Mouse (Mus musculus) Patski (cell line): ENCODE results near the gene Lrmda. TPM values are rescaled to one million over a fixed set of nuclear protein-coding genes. Genes with fewer than 3 reads are reported as not detected.

Experiments
- ATAC-seq: fragments of 100-300 bp; one replicate; pipeline ENCODE4 v1.8.0; 2021
- CTCF ChIA-PET: fragments of 350-600 bp; sonication (Branson Sonifier 250); formaldehyde crosslinking; loops from one replicate; lab custom pipeline; 2022; ENCODE audit warnings: inconsistent platforms; lab: Charles Lee
- POLR2A ChIA-PET: fragments of 350-600 bp; sonication (Branson Sonifier 250); formaldehyde crosslinking; loops from one replicate; lab custom pipeline; 2022; ENCODE audit warnings: antibody characterized with exemption, inconsistent platforms; lab: Charles Lee
- DNase-seq: peaks from one replicate; pipeline ENCODE4 v3.0.0-alpha.2; 2011; ENCODE audit warnings: low read depth, low spot score
- H3K27me3 ChIP-seq: fragments of 371-371 bp; one replicate; pipeline ENCODE4 v1.5.1; 2021
- CTCF ChIP-seq: fragments of 100-300 bp; IDR thresholded peaks from one replicate; pipeline ENCODE4 v1.5.1; 2021
- in situ Hi-C: fragments of 300-500 bp; cut with MboI; formaldehyde crosslinking; loops from 3 replicates; pipeline ENCODE4 v1.11.1; 2018; ENCODE audit warnings: low pct_unique_long_range_greater_than_20kb, mixed read lengths
- polyA plus RNA-seq: library from polyadenylated mRNA; unstranded; gene quantifications from one replicate; pipeline ENCODE4 v1.2.3, GENCODE M21; 2021

The Lrmda gene
- polyA plus RNA-seq, 1 experiment from 2014 or later, result 0.26 TPM

GRCm38 (mm10) chr14:22007006-22007405, 12.5 kb upstream of the Lrmda start:
- TF ChIP-seq CTCF, result no peak
- ATAC-seq (no peak), DNase-seq (no peak)
- H3K27me3 ChIP-seq, result no peaks in the 10 kb centered on the region
- in situ Hi-C loops, result no loop called here
- POLR2A ChIA-PET, result no interaction called here
- CTCF ChIA-PET, result no interaction called here

DNA sequence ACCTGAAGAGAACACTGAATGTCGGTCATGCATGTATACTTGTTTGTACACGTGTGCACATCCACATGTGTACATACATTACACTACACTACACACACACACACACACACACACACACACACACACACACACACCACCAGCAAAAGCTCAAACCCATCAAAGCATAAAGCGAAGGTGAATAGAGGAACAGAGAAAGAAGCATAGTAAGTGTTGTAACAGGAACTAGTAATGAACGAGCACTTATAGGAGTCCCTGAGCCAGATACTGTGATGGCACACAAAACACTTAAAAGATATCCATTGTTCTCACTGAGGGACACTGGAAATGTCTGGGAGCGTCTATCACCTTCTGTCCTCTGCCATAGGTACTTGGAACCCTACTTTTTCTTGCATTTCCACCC, 5.2 kb upstream of the Lrmda start:
- ChIA-PET CTCF (no interaction called here), POLR2A (no interaction called here)
- TF ChIP-seq CTCF, result no peak
- H3K27me3 ChIP-seq, result no peaks in the 10 kb centered on the region
- ATAC-seq (no peak), DNase-seq (no peak)
- in situ Hi-C loops, result no loop called here

DNA sequence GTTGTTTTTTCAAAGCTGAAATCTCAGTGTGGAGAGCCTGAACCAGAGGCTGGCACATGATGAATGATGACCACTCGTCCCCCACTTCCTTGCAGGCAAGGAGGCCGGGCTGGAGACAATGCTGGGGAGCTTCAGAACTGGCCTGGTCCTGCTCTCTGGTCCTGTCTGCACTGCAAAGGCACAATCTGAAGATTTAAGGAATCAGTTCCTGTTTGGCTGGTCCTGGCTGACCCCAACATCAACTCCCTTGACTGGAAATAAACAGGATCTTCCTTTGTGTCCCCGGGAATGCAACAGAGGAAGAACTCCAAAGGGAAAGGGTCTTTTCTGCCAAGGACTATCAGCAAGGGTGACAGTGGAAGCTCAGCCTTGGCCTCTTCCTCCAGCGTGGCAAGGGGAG, 4.7 kb upstream of the Lrmda start:
- ATAC-seq (no peak), DNase-seq (no peak)
- in situ Hi-C loops, result no loop called here
- TF ChIP-seq CTCF, result no peak
- POLR2A ChIA-PET, result no interaction called here
- H3K27me3 ChIP-seq, result no peaks in the 10 kb centered on the region
- CTCF ChIA-PET, result no interaction called here

DNA sequence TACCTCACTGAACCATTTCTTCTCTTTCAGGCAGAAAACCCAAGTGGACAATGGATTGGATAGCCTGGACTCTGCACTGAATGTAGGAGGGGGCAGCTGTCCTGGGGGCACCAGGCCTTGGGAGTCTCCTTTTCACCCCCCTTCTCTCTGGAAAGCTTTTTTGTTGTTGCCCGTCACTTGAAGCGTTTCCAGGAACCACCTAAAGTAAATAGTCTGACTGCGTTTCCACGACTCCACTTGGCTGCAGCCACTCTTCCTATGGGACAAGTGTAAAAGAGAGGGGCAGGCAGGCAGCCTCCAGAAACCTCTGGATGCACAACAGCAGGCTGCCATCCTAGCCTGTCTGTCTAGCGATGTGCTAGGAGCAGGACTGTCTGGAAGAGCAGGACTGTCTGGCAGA, 2.5 kb upstream of the Lrmda start:
- DNase-seq (no peak), ATAC-seq (no peak)
- POLR2A ChIA-PET, result no interaction called here
- TF ChIP-seq CTCF, result no peak
- H3K27me3 ChIP-seq, result no peaks in the 10 kb centered on the region
- CTCF ChIA-PET, result no interaction called here
- in situ Hi-C loops, result no loop called here

DNA sequence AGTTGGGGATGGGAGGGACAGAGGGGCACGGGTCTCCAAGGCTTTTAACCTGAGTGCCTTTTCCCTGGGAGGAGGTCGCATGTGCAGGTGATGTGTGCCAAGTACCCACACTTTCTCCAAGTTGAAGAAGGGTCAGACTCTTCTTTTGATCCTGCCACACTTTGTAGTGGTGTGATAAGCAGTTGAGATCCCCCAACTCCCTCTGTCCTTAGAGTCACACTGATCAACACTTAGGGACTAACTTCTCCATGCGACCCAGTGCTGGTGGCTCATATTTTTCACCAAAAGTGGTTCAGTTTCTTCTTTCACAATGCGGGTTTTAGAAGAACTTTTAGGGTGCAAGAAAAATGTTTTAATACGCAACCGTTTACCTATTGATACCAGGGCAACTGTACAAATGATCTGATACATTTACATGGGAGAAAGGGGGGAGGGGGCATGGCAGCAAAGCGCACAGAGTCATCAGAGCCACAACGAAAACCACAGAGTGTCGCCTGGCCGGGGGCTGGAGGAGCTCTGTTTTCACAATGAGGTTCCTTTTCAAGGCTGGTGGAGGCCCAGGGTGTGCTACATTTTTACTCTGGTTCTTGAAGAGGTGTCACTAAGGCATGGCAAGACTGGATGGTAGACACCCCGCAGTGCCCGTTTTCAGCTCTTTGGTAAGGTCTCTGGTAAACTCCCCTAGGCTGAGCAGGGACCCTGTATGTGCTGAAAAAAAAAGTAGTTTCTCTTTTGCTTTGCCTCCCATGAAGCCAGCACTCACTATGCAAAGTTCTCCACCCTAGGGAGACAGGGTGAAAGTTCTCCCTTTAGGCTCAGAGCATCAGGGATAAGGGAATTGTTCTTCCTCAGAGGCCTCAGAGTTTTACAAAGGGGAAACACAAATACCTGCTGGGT, 685 bp downstream of the Lrmda start:
- ChIA-PET POLR2A (no interaction called here), CTCF (interaction anchor here (1.2 to 1.3 kb wide), 2 partner anchors 24 to 30 kb away, joined by 3 read pairs; no protein-coding TSS in a partner anchor)
- in situ Hi-C loops, result no loop called here
- peaks cover 5% of the 10 kb centered on the region for H3K27me3 ChIP-seq
- DNase-seq, result no peak
- TF ChIP-seq CTCF, result no peak
- ATAC-seq, result no peak

- DNase-seq, result no peak
- H3K27me3 ChIP-seq, result peaks cover 5% of the 10 kb centered on the region
- TF ChIP-seq CTCF, result no peak
- no peak for ATAC-seq
- POLR2A ChIA-PET, result no interaction called here
- in situ Hi-C loops, result no loop called here
- CTCF ChIA-PET, result interaction anchor here (1.2 to 1.3 kb wide), 2 partner anchors 24 to 29 kb away, joined by 3 read pairs; no protein-coding TSS in a partner anchor
Observed at GRCm38 (mm10) chr14:22020885-22021284, 1.4 kb downstream of the Lrmda start.

DNA sequence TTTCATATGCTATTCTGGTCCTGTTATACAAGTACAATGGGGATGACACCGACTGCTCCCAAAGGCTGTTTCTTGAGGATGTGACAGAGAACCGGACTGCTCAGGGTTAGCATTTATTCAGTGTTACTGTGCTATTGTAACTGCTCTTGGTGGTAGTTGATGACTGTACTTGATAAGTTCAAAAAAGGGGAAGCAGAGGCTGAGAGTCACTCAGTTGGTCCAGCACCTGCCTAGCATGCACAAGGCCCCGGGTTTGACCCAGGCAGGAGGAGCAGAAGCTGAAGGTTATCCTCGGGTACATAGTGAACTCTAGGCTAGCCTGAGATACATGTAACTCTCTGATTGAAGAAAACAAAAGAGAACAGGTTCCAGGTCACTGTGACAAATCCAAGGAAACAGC, 4.0 kb downstream of the Lrmda start:
- TF ChIP-seq CTCF, result no peak
- DNase-seq (no peak), ATAC-seq (no peak)
- in situ Hi-C loops, result no loop called here
- CTCF ChIA-PET, result interaction anchor here (1.3 kb wide), 1 partner anchor 10 kb away, joined by 3 read pairs; no protein-coding TSS in a partner anchor
- H3K27me3 ChIP-seq, result peaks cover 5% of the 10 kb centered on the region
- POLR2A ChIA-PET, result no interaction called here

DNA sequence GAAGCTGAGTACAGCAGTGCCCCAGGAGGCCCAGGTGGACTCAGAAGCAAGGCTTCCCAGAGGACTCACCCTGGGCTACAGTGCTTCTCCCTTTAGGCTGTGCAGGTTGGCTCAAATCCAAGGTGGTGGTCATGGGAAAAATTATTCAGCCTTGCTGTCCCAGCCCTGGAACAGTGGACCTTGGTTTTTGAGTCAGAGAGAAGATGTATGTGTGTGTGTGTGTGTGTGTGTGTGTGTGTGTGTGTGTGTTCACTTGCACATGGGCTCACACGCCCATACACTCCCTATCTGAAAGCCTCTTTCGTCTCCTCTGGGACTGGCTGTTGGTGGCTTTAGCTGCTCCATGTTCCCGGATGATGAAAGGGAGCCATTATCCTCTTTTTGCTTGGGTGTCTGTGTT, 16.4 kb downstream of the Lrmda start:
- no peak for TF ChIP-seq CTCF
- POLR2A ChIA-PET, result no interaction called here
- DNase-seq, result peak; percentile 15
- ATAC-seq, result no peak
- CTCF ChIA-PET, result interaction anchor here (1.0 kb wide), 1 partner anchor 15 kb away, joined by 3 read pairs; no protein-coding TSS in a partner anchor
- in situ Hi-C loops, result no loop called here
- peaks cover 9% of the 10 kb centered on the region for H3K27me3 ChIP-seq

DNA sequence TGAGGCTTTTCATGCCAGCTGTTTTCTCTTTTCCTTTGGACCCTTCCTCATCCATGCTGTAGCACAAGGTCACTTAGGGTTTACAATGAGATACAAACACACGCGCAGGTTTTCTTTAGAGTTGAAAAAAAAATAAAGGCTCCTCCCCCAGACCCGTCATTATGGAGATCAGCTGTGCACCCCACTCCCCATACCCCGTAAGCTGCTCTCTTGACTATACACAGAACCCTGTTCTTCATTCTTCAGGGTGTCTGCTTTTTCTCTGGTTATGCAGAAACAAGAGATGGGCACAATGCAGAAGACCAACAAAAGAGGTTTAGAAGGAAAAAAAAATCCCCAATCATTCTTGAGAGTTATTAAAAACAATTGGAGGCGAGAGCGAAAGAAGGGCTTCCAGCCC, 16.8 kb downstream of the Lrmda start:
- in situ Hi-C loops, result no loop called here
- DNase-seq (no peak), ATAC-seq (no peak)
- POLR2A ChIA-PET, result no interaction called here
- no peak for TF ChIP-seq CTCF
- CTCF ChIA-PET, result no interaction called here
- peaks cover 9% of the 10 kb centered on the region for H3K27me3 ChIP-seq

DNA sequence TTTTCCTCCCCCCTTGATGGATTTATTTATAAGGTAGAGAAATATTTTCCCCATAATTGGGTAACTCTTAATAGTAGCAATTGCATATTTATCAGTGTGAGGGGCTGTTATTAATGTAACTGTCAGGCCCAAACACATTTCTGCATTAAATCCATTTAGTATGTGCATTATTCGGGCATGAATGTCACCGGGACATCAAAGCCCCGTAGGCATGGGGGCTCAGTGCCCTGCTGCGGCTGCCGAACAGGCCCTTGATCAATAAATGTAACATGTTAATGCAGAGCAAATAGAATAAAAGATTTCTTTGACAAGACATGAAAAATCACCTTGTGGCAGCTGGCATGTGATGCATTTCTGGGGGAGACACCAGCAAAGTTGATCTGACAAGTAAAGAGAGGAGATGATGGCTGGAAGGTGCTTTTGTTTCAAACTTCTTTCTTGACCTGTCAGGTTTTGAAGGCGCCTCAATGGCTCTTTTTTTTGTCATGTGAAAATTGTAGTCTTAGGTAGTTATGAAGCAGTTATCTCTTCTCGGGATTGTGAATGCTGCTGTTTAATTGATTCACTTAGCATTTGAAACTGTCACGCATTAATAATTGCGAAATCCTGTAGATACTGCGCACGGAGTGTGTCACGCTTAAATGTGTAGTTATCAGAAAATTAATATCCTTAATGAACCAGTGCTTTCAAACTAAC, 17.4 kb downstream of the Lrmda start:
- ATAC-seq (no peak), DNase-seq (no peak)
- in situ Hi-C loops, result no loop called here
- POLR2A ChIA-PET, result no interaction called here
- peaks cover 9% of the 10 kb centered on the region for H3K27me3 ChIP-seq
- CTCF ChIA-PET, result no interaction called here
- no peak for TF ChIP-seq CTCF
